Mouse (Mus musculus) G1E (cell line): ENCODE data around the gene App.

ENCODE experiments used
- CTCF ChIP-seq: IDR thresholded peaks from 2 replicates; pipeline ENCODE4 v1.5.1; 2012; ENCODE audit warnings: low read depth, low read length, inconsistent platforms, mixed read lengths
- GATA1 ChIP-seq: IDR thresholded peaks from 2 replicates; pipeline ENCODE4 v1.6.1; 2012; ENCODE audit warnings: borderline replicate concordance, low read length, inconsistent platforms, mixed read lengths
- GATA2 ChIP-seq: IDR thresholded peaks from 2 replicates; pipeline ENCODE4 v1.6.1; 2012; ENCODE audit warnings: low read depth, low read length, inconsistent platforms, borderline replicate concordance
- POLR2AphosphoS5 ChIP-seq: IDR thresholded peaks from 2 replicates; pipeline ENCODE4 v1.6.1; 2012; ENCODE audit warnings: low read depth, low read length, inconsistent platforms; ENCODE audit not compliant: insufficient replicate concordance
- TAL1 ChIP-seq: conservative IDR thresholded peaks from 2 replicates; pipeline ENCODE4 v1.6.1; 2012; ENCODE audit warnings: low read depth, low read length, inconsistent platforms, mixed read lengths

DNA sequence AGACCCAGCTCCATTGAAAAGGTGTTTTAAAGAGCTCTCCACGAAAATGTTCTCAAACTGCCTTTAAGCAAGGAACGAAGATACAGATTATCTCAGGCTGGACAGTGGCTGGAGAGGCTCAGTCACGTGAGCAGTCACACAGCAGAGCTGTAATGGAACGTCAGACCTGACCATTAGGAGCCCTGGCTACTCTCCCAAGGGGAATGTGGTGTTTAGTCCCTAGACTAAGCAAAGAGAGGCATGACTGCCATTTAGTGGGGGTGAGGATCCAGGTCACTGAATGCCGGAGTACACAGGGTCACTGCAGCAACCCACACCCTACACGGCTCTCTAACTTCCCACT lies 199.4 kb downstream of the App start:
- TF ChIP-seq TAL1 = no peak
- no peak for TF ChIP-seq CTCF
- no peak for TF ChIP-seq GATA1
- TF ChIP-seq POLR2AphosphoS5 = no peak
- TF ChIP-seq GATA2 = no peak
